Mouse (Mus musculus): ENCODE measurements at regions not wholly inside any gene's neighbourhood (a gene's known extent, or its start where the extent isn't known, plus 50 kb on each side); places are given as distances from the start of the nearest gene placed in this dataset.

DNA sequence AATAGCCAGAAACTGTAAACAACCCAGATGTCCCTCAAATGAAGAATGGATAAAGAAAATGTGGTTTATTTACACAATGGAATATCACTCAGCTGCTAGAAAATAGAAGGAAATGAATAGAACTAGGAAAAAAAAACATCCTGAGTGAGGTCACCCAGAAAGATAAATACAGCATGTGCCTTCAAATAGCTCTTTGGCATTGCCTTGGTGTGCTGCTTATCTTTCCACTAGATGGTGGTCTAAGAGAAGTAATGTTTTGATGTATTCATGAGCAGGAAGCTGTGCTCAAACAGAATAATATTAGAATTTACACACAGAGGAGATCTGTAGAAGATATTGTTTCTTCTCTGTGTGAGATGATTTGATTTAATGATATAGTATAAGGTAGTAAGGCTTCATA, 78.8 kb downstream of the Zfp619 start:
- DNase-seq: no peak

DNA sequence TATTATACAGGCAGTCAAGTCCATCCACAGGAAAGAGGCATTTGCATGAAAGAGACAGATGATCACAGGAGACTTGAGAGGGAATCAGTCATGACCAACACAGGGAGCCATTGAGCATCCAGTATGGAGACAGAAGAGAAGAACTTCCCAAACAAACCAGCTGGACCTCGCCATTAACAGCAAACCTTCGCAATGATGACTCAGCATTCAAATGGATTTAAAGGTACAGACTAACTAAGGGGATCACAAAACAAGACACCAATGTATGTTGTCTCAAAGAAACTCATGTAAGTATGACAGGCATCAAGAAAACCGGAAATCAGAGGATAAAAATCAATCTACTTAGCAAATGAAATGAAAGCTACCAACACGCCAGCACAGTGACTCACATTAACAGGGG, 96.2 kb downstream of the Zfp619 start:
- no peak for DNase-seq

DNA sequence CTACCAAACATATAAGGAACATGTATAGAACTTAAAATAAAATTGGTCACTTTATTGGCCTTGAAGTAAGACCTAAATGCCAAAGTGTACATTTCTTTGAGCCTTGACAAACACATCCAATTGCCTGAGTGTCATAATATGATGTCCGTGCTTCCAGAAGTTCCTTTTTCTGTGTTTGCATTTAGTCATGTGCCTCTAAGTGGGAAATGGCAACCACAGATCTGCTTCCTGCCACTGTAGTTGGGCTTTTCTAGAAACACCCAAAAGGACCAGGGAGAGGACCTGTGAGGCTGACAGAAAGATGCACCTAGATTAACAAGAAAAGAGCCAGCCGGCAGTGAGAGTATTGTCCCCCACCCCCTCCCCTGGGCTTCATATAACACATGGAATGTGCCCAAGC, 97.5 kb downstream of the Zfp619 start:
- no peak for DNase-seq

DNA sequence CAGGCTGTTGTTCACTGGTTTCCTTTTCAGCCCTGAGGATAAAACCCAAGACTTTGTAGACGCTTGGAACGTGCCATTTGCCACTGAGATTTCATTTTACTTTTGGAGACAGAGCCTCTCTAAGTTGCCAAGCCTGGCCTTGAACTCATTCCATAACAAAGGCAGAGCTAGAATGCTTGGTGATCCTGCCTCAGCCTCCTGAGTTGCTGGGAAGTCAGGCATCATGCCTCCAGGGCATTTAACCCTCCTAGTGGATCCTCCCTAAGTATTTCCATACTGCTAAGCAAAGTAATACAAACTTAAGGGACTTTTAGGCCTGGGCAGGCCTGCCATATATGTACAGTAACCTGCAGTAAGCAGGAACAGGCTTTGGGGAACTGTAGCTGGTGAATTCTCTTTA, 104.2 kb downstream of the Zfp619 start:
- DNase-seq: no peak

DNA sequence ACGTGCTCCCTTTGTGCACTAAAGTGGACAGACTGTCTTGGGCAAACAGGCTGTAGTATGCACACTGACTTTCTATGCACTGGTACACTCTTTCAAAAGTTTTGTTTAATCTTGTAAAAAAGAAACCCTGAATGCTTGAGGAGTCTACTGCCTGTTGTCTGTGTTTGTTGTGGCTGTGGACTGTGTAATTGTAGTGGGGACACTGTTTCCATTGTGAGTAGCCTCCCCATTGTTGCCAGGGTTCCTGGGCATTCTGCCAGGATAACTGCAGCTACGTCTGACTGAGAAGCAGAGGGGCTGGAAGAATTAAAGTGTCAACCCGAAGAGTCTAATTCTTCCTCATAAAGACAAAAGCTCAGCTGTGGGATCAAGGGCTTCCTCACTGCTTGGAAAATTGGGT, 115.3 kb downstream of the Zfp619 start:
- no peak for DNase-seq

DNA sequence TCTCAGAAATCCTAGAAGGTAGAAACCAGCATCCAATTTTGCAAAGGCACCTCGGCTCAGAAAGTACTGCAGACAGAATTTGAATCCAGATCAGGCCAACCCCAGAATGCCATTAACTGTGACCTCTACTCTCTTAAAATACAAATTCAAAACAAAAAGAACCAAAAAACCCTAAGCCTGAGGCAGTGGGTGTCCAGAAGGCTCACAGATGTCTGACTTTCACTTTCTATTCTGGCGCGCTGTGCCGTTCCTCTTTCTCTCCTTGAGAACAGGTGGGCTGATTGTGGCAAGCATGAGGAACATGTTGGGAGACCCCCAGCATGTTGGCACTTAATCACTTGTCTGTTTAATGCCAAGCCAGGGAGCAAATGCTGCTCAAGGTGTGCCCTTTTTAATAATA, 124.8 kb downstream of the Zfp619 start:
- DNase-seq: no peak

DNA sequence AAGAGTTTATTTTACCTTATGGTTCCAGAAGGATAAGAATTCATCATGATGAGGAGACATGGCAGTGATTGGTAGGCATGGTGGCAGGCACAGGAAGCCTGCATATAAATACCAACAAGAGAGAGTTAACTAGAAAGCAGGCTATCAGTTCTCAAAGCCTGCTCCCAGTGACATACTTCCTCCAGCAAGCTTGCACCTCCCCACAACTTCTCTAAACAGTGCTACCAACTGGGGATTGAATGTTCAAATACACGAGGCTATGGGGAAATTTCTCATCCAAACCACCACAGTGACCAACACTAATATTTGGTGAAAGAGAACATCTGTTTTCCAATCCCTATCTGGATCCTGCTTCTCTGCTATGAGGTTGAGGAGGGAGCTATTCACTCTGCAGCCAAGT, 125.8 kb downstream of the Zfp619 start:
- no peak for DNase-seq

DNA sequence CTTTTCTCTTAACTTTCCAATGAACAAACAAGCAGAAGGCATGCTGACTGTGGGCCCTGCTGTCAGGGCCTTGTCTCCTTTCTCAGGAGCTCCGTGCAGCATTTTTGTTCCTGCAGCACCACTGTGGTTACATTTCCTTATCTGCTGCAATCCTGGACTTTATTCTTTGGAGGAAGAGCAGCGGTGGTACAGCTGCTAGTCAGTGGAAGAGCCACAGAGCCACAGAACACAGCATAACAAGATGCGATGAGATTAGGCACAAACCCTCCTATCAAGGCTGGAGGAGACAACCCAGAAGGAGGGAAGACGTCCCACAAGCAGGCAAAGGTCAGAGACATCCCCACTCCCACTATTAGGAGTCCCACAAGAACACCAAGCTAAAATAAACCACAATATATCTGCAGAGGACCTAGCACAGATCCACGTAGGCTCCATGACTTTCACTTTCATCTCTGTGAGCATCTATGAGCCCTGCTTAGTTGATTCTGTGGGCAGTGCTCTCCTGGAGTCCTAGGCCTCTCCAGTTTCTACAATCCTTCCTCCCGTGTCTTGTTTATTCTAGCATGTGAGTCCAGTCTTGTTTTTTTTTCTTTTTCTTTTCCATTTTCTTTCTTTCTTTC, 133.0 kb downstream of the Zfp619 start:
- DNase-seq: no peak

DNA sequence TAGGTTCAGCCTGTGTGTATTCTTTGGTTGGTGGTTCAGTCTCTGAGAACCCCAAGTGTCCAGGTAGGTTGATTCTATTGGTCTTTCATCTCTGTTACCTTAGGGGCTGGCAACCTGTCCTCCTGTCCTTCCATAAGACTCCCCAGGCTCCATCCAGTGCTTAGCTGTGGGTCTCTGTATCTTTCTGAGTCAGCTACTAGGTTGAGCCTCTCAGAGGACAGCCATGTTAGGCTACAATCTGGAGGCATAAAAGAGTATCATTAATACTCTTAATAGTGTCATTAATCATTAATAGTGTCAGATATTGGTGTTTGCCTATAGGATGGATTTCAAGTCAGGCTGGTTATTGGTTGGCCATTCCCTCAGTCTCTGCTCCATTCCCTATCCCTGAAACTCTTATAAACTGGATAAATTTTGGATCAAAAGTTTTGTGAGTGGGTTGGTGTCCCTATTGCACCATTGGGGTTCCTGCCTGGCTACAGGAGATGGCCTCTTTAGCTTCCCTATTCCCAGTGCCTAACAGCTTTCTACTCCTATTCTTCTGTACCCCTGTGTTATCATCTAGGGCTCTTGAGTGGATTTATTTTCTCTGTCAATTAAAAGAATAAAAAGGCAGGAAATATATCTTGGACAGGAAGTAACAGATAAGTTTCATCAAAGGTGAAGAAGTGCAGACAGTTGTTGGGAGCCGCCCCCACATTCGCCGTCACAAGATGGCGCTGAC, 137.2 kb downstream of the Zfp619 start:
- DNase-seq: no peak

DNA sequence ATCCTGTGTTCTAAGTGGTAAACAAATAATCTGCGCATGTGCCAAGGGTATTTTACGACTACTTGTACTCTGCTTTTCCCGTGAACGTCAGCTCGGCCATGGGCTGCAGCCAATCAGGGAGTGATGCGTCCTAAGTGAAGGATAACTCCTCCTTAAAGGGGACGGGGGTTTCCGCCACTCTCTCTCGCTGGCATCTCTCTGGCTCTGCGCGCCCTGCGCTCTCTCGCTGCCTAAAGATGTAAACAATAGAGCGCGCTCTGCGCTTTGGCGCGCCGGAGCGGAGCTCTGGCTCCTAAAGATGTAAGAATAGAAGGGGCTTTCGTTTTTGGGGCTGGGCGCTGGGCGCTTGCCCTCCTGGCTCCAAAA, 137.7 kb downstream of the Zfp619 start:
- peak; percentile 57 for DNase-seq

DNA sequence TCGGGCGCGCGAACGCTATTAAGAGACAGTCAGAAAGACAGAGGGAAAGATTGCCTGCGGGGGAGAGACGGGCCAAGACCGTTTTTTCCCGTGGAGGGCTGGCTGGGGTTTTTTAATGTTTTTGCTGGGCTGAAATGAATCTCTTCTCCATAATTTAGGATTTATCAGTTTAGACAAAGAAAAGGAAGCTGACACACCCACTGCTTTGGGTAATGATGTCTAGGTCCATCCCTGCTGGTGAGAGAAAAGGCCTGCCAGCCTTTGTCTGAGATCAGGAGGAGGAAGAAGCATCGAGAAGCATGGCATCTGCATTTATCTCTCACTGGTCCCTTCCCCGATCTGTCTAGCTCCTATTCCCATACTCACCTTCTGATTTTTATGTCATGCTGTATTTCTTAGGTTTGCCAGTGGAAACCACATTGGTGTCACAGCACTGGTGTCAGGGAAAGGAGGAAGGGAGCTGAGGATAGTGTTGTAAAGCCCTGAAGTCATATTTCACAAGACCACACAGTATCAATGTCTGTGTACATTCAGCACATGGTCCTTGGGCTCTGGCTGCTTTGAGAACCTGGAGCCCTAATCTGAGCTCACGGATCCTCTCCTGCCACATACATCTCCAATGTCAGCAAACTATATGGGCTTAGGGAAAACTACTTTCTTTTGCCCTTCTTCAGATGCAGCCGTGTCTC, 138.3 kb downstream of the Zfp619 start:
- DNase-seq: peak; percentile 12

DNA sequence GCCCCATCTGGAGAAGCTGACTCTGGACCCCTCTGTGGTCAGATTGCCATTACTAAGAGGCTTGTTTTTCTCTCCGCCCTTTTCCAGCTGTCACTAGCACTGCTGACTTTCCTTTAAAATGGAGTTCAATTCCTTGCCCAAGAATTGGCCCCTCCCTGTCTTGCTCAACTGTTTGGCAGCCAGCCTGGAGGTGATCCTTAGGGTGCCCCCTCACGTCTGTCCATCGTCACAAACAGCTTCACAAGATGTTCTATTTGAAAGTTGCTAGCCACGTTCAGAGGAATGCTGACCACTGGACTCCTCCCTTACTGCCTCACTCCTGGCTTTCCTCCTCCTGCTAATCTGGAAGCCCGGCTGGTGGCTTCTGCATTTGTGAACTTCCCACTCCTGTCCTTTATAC, 142.0 kb downstream of the Zfp619 start:
- DNase-seq: no peak

DNA sequence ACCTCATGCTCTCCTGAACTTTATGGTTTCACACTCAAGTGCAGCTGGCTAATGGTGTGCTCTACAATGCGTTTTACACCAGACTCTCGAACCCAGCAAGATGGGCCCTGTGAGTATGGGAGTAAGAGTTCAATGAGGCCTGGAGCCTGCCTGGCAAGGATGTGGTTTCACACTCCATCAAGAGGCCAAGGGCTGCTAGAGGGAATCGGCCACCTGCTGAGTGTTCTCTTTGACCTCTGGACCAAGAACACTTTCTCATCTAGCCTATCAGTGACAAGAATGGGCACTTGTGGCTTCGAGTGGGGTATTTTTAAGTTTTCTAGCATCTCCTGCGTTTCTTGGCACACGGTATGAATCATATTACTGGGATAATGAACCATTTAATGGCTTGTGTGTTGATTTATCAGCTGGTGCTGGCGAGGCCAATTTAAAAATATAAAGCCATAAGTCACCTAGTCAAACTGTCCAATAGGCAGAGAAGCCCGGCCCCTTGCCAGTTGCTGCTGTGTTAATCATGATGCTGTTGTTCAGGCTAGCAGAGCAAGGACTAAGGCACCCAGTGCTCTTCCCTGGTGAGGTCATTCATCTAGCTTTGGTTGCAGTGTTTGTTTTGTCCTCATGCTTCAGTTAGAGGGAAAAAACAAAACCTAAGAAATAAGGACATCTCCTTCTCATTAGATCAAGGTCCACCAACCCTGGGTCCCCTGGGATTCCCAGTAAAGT, 157.7 kb downstream of the Zfp619 start:
- no peak for DNase-seq

DNA sequence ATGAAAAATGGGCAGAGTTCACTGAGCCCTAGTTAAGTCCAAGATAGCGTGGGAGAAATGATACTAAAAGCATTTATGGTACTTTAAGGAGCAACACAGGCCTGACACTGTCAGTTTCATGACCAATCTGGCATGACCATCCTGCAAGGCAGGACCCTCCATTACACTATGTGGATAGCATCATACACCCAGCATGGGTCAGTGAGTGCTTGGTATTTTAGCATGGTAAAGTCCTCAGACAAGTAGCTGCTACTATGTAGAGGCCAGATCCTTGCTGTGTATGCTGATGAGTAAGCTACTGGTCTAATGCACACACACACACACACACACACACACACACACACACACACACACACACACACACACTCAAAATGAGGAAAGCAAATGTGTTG, 158.3 kb downstream of the Zfp619 start:
- DNase-seq: no peak

DNA sequence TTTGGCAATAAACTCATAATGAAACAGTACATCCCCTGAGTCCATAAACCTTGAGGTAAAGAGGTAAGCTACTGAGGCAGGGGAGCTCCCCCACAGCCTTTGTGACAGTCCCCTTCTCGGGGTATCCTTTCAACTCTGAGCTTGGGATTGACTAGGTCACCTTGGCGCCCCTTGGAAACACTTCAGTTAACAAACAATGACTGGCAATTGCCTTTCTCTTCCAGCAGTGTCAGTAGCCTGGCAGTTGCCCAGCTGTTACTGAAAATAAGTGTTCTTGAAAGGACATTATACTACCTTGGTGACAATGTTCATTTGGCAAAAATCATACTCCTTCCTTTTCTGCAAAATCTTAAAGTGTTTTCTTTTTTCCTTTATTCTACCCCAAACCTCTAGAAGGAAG, 162.8 kb downstream of the Zfp619 start:
- no peak for DNase-seq

DNA sequence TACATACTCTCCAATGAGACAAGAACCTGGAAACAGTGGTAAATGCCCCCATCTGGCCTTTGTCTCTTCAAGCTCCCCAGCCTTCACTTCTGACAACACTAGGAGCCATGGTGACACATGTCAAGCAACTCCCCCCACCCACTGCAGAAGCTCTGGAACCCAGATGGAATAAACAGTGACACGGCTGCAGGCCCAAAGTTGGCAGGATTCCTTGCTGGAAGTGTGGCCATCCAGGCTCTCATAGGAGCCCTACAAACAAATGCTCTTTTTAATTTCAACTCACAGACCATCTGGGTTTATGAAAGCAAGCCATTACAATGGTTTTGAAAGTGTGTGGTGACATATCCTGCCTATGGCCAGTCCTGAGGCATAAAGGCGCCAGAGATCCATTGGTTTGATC, 179.0 kb downstream of the Zfp619 start:
- DNase-seq: no peak

DNA sequence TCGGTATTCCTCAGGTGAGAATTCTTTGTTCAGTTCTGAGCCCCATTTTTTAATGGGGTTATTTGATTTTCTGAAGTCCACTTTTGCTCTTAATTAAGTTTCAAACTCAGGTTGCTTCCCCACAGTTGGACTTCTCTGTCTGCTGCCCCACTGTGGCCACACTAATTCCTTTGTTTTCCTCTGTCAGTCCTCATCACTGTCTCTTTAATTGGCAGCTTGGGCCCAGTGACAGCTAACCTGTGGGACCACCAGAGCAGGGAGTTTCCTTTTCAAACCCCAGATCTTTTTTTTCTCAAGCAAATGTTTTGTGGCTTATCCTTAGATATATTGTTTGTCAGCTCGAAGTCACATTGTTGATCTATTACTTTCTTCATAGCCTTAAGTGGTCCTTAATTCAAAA, 183.9 kb downstream of the Zfp619 start:
- no peak for DNase-seq

DNA sequence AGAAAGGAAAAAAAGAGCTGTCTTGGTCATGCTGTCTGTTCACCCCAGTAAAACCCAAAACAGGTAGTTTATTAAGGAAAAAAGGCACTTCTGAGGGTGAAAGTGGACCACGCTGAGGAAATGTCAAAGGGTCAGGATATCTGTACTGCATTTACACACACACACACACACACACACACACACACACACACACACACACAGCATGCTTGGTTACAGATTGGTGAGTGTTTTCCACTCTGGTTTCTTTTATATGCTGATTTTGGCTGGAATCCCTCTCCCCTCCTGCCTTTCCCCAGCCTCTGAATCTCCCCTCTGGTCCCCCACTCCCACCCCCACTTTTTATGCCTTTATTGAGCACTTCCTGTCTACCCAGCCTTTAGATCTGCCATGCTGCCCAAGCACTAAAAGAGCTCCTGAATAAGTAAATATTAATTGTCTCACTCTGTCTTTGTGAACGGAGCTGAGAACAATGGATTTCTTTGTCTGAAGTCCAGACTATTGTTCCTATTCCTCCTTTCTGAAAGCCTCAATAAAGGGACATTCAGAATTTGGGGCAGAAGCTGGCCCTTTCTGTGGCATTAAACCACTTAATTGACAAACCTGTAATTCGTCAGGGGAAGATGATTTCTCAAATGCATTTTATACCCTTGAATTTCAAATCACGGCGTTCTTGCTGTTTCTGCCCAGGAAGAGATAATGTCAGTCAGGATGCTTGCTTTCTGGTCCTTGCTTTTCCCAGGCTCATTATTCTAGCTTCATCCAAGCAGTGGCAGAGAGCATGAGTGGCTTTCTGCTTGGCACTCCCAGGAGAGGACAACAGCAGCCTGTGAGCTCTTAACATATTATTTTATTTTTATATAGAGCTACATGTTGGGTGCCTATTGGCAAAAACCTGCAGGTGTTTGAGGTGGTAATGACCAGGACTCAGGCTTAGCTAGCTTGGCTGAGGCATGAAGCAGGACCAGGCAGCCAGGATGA, 187.8 kb downstream of the Zfp619 start:
- DNase-seq: no peak

DNA sequence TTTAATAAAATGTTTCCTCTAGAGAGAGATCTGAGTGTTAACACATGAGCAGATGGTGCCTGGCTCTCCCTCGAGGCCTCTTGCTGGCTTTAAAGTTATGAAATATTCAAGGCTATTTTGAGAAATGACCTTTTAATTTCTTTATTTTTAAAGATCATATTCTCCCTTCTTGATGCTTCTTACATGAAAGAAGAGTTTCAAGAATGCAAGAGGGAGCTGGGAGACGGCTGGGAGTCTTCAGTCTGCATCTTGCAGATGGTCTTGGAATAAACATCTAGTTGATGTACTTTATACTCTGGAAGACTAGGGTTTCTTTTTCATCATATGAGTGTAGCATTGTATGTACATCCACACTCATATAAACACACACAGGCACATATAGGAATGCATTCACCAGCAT, 189.0 kb downstream of the Zfp619 start:
- no peak for DNase-seq

DNA sequence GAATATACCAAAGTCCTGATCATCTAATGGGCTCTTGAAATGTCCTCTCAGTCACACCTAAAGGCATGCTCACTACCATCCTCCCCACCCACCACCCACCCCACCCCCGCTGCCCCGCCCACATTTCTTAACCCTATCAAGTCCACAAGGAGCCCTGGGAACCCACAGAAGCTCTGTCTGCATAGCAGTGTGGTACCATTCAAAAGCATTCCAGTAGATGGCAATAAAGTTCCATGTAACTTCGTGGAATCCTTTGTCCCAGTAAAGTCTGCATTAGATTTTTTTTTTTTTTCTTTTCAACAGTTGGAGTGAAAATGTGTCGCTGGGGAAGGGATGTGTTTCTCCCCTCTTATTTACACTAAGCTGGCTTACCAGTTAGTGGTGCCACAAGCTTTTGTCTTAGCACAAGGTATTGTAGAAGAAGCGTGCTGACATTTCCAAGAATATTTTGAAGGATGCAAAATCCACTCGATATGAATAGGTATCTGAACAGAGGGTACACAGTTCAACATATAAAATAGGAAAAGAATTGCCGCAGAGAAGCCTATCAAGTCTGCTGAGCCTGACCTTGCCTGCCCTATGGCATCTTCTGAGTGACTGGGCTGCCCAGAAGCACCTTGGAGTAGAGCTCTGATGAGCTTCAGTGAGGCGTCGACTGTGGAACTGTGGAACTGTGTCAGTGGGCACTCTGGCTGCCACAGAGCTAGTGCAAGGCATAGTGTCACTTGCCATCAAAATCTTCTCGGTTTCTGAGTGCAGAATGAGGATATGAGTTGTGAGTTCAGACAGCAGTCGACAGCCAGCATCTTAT, 199.0 kb downstream of the Zfp619 start:
- DNase-seq: no peak

DNA sequence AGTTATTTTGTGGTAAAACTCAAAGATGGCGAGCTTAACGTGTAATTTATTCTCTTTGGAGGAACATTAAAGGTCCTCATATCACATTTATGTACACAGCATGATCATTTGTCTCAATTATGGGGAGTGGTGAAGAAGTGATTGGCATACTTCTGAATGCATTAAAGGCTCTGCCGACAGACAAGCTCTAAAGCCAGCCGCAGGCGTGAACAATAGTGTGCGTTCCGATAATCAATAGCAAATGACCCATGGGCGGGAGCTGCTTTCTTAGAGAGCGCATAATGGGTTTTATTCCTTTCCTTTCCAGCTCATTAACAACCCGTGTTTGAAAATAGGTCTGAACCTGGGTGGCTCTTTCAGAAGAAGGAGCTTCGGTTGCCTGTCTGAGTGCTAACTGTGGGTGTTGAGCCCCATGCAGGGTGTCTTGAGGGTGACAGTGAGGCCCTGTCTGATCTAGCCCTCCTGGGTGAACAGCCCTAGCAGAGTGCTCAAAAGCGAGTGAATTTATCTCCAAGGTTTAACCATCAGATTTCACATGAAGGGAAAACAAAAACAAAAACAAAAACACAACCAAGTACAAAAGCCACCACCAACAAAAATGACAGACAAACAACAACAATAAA, 210.5 kb downstream of the Zfp619 start:
- no peak for DNase-seq
